In genomic region chr6:47404419-47405382, GRCm38 (mm10) we compare ENCODE assay signal across 8 mouse cellular contexts. TPM values are rescaled to one million over a fixed set of nuclear protein-coding genes. Genes with fewer than 3 reads are reported as not detected.
DNase-seq lines count a peak whose midpoint lies in the region; ATAC-seq and TF ChIP-seq lines count a peak whose summit lies in the region.

No protein-coding gene starts in this region.

- no peaks in the 10 kb centered on the region for H3K4me1 ChIP-seq in forebrain, embryonic 14.5 days (ENCODE audit: control insufficient read depth, insufficient read depth, low read length)
- H3K4me1 ChIP-seq in forebrain, embryonic 11.5 days (replicated peaks; ENCODE audit: control insufficient read depth, insufficient read depth, low read length) = no peaks in the 10 kb centered on the region
- H3K4me1 ChIP-seq in lung, embryonic 16.5 days (replicated peaks; ENCODE audit: control insufficient read depth, insufficient read depth, low read length) = no peaks in the 10 kb centered on the region; the same call in 1 of the 2 replicates
- H3K4me1 ChIP-seq in intestine, embryonic 16.5 days (ENCODE audit: control insufficient read depth, insufficient read depth, low read length) = no peaks in the 10 kb centered on the region

- H3K4me2 ChIP-seq in forebrain, embryonic 14.5 days (ENCODE audit: low read length) = no peak overlapping the region
- H3K4me2 ChIP-seq in forebrain, embryonic 11.5 days (ENCODE audit: low read depth, low read length, severe bottlenecking) = no peak overlapping the region
- 0 out of 2 replicates have a peak overlapping the region, but pooled peaks have one; percentile 9 for H3K4me2 ChIP-seq in lung, embryonic 16.5 days (ENCODE audit: low read depth, low read length)
- H3K4me2 ChIP-seq in intestine, embryonic 16.5 days (ENCODE audit: low read depth, low read length) = no peak overlapping the region

- no peaks in the 10 kb centered on the region for H3K36me3 ChIP-seq in forebrain, embryonic 14.5 days (ENCODE audit: control insufficient read depth, insufficient read depth, low read length)
- no peaks in the 10 kb centered on the region for H3K36me3 ChIP-seq in forebrain, embryonic 11.5 days (ENCODE audit: control insufficient read depth, insufficient read depth, low read length)
- no peaks in the 10 kb centered on the region for H3K36me3 ChIP-seq in lung, embryonic 16.5 days (ENCODE audit: control insufficient read depth, insufficient read depth, low read length)
- H3K36me3 ChIP-seq in intestine, embryonic 16.5 days (ENCODE audit: control insufficient read depth, insufficient read depth, low read length) = no peaks in the 10 kb centered on the region

- no peak overlapping the region for H3K27ac ChIP-seq in forebrain, embryonic 14.5 days (ENCODE audit: low read depth, low read length)
- no peak overlapping the region for H3K27ac ChIP-seq in forebrain, embryonic 11.5 days (ENCODE audit: low read depth, low read length)
- no peak overlapping the region for H3K27ac ChIP-seq in layer of hippocampus, adult 2 months
- H3K27ac ChIP-seq in lung, embryonic 16.5 days (ENCODE audit: low read length) = peak overlapping the region; percentile 89
- H3K27ac ChIP-seq in intestine, embryonic 16.5 days (ENCODE audit: low read length) = no peak overlapping the region; the same call in 1 of the 2 replicates

- H3K27me3 ChIP-seq in forebrain, embryonic 14.5 days (replicated peaks; ENCODE audit: control insufficient read depth, insufficient read depth, low read length) = no peaks in the 10 kb centered on the region
- H3K27me3 ChIP-seq in forebrain, embryonic 11.5 days (ENCODE audit: control insufficient read depth, insufficient read depth, low read length) = no peaks in the 10 kb centered on the region
- no peaks in the 10 kb centered on the region for H3K27me3 ChIP-seq in lung, embryonic 16.5 days (ENCODE audit: control insufficient read depth, insufficient read depth, low read depth, low read length)
- no peaks in the 10 kb centered on the region for H3K27me3 ChIP-seq in intestine, embryonic 16.5 days (replicated peaks; ENCODE audit: control insufficient read depth, insufficient read depth, low read length)

- no peak for TF ChIP-seq CTCF in layer of hippocampus, adult 2 months (conservative IDR thresholded peaks at IDR 0.05)

- DNase-seq in forebrain, embryonic 14.5 days (ENCODE audit: low spot score) = peak; percentile 49
- DNase-seq in forebrain, embryonic 11.5 days (ENCODE audit: low spot score) = no peak
- DNase-seq in layer of hippocampus, adult 9-11 months = peak; percentile 3
- DNase-seq in layer of hippocampus, adult 2 months (ENCODE audit: low spot score in 2 of 2) = no peak
- DNase-seq in gastrocnemius, postnatal 14 days = peak; percentile 28

- no peak overlapping the region for H3K4me3 ChIP-seq in forebrain, embryonic 14.5 days (ENCODE audit: low read depth, low read length)
- no peak overlapping the region for H3K4me3 ChIP-seq in forebrain, embryonic 11.5 days (ENCODE audit: low read depth, low read length)
- no peak overlapping the region for H3K4me3 ChIP-seq in layer of hippocampus, adult 2 months
- H3K4me3 ChIP-seq in lung, embryonic 16.5 days (ENCODE audit: low read length) = no peak overlapping the region; the same call in 1 of the 2 replicates
- H3K4me3 ChIP-seq in intestine, embryonic 16.5 days (ENCODE audit: low read length) = no peak overlapping the region

- no peak for ATAC-seq in forebrain, embryonic 14.5 days
- ATAC-seq in forebrain, embryonic 11.5 days (replicated peaks; ENCODE audit: low FRiP score) = no peak
- peak; percentile 94 for ATAC-seq in lung, embryonic 16.5 days (ENCODE audit: low read depth)
- ATAC-seq in intestine, embryonic 16.5 days = no peak
- ATAC-seq in CD4-positive, CD25-positive, alpha-beta regulatory T cell, adult 4 months = no peak

- intact Hi-C loops in gastrocnemius, postnatal 14 days (cut with DNase I; ENCODE audit: low total_unique reads) = no loop called here

- H3K9me3 ChIP-seq in forebrain, embryonic 14.5 days (replicated peaks; ENCODE audit: control insufficient read depth, low read length) = no peaks in the 10 kb centered on the region
- no peaks in the 10 kb centered on the region for H3K9me3 ChIP-seq in forebrain, embryonic 11.5 days (ENCODE audit: control insufficient read depth, low read length)
- H3K9me3 ChIP-seq in lung, embryonic 16.5 days (ENCODE audit: control insufficient read depth, low read length) = no peaks in the 10 kb centered on the region
- H3K9me3 ChIP-seq in intestine, embryonic 16.5 days (ENCODE audit: control insufficient read depth, low read length) = no peaks in the 10 kb centered on the region

- WGBS in forebrain, embryonic 14.5 days = 87% methylated on average over 11 of the region's 11 CpGs
- 86% methylated on average over 11 of the region's 11 CpGs for WGBS in forebrain, embryonic 11.5 days
- 62% methylated on average over 11 of the region's 11 CpGs for WGBS in lung, embryonic 16.5 days
- WGBS in intestine, embryonic 16.5 days = 79% methylated on average over 11 of the region's 11 CpGs

- H3K9ac ChIP-seq in forebrain, embryonic 14.5 days (ENCODE audit: low read length) = no peak overlapping the region
- no peak overlapping the region for H3K9ac ChIP-seq in forebrain, embryonic 11.5 days (ENCODE audit: low read length)
- 0 out of 2 replicates have a peak overlapping the region, but pooled peaks have one; percentile 31 for H3K9ac ChIP-seq in lung, embryonic 16.5 days (ENCODE audit: low read length)
- no peak overlapping the region for H3K9ac ChIP-seq in intestine, embryonic 16.5 days (ENCODE audit: low read depth, low read length)

RNA-seq across cellular contexts. Expression of gene Cul1, which starts 48.5 kb away (rescaled TPM):
- 161 and 163 TPM in 2 replicates for polyA plus RNA-seq in forebrain, embryonic 14.5 days (2014; fragmentation: Nextera tagmentation; extraction: Ambion mirVana)
- polyA plus RNA-seq in forebrain, embryonic 11.5 days (2014; fragmentation: Nextera tagmentation; extraction: Ambion mirVana) = 221 and 234 TPM in 2 replicates
- 100 to 1,000 TPM; 106 to 117 TPM for total RNA-seq in layer of hippocampus, adult 2 months (2021)
- total RNA-seq in gastrocnemius, postnatal 14 days (2021) = 10 to 100 TPM; 59.0 to 59.7 TPM
- polyA plus RNA-seq in lung, embryonic 16.5 days (2015; fragmentation: Nextera tagmentation; extraction: Ambion mirVana) = 135 and 137 TPM in 2 replicates
- polyA plus RNA-seq in intestine, embryonic 16.5 days (2015; fragmentation: Nextera tagmentation; extraction: Ambion mirVana) = 94.2 and 97.6 TPM in 2 replicates
- polyA plus RNA-seq in CD4-positive, CD25-positive, alpha-beta regulatory T cell, adult 4 months (2017; shearing (Covaris generic)) = 10 to 100 TPM; 52.0 to 74.3 TPM

Comparison
In these comparisons a context has a peak if more than half of its experiments do, and no peak if none do; other contexts are left out.
1. DNase-seq: peak in forebrain, embryonic 14.5 days (single experiment), layer of hippocampus, adult 9-11 months (single experiment) and gastrocnemius, postnatal 14 days (single experiment); none in forebrain, embryonic 11.5 days (single experiment) and layer of hippocampus, adult 2 months (0 of 2).